Mouse (Mus musculus): ENCODE data around the gene Irak3.

GRCm38 (mm10) chr10:120111691-120112319, 90.1 kb downstream of the Irak3 start:
- TF ChIP-seq POLR2A (IDR thresholded peaks at IDR 0.05; ENCODE audit: insufficient read depth, low read length) (no peak), CTCF (IDR thresholded peaks at IDR 0.05; ENCODE audit: low read depth, low read length) (no peak), EP300 (IDR thresholded peaks at IDR 0.05; ENCODE audit: insufficient read depth, low read depth, low read length) (no peak)

All from ES-Bruce4 (cell line).